Mouse (Mus musculus): ENCODE measurements around the gene Sh2b1. TPM values are rescaled to one million over a fixed set of nuclear protein-coding genes. Genes with fewer than 3 reads are reported as not detected.

Gene Sh2b1
- polyA plus RNA-seq, 1 experiment from 2014 or later = 20.0 TPM

- no peak for TF ChIP-seq CTCF (IDR thresholded peaks at IDR 0.05; ENCODE audit: low read depth)
- TF ChIP-seq EP300 (optimal IDR thresholded peaks at IDR 0.05) = no peak
- whole genome bisulfite sequencing = 65% methylated on average over 9 of the region's 9 CpGs
Observed at GRCm38 (mm10) chr7:126473470-126474086, 1.6 kb downstream of the Sh2b1 start.

DNA sequence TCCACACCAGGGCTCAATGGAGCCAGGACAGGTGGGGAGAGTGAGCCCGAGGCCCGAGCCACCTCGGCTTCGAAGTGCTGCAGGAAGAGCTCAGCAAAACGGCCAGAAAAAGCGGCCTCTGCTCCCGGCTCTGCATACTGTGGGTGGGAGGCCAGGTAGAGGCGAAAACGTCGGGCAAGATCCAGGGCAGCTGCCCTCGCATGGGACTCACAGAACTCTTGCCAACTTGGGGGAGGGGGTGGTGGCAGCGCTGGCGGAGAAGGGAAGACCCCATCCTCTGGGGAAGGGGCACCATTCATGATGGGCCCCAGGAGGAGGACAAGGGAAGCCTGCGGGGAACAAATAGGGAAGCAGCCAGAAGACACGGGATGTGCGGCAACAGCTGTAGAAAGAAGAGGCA lies 2.5 kb downstream of the Sh2b1 start:
- ATAC-seq (ENCODE audit: low FRiP score, low TSS enrichment) (no peak), DNase-seq (ENCODE audit: low spot score) (no peak)
- no peak overlapping the region for H3K27ac ChIP-seq (replicated peaks)
- 89% methylated on average over 16 of the region's 16 CpGs for WGBS
- no peak overlapping the region for H3K4me2 ChIP-seq (replicated peaks; ENCODE audit: low read depth)
- H3K9me3 ChIP-seq (ENCODE audit: control insufficient read depth, low read length) = no peaks in the 10 kb centered on the region
- TF ChIP-seq CTCF (IDR thresholded peaks at IDR 0.05; ENCODE audit: low read depth) (no peak), EP300 (optimal IDR thresholded peaks at IDR 0.05) (no peak)
- H3K27me3 ChIP-seq (ENCODE audit: control insufficient read depth, insufficient read depth, low read length) = no peaks in the 10 kb centered on the region
- 0 out of 2 replicates have a peak, but pooled peaks cover 3% of the 10 kb centered on the region for H3K4me1 ChIP-seq (replicated peaks; ENCODE audit: control insufficient read depth, insufficient read depth)
- H3K36me3 ChIP-seq (ENCODE audit: control insufficient read depth, insufficient read depth, low read length) = peaks cover 25% of the 10 kb centered on the region
- H3K9ac ChIP-seq (ENCODE audit: low read length) = no peak overlapping the region
- no peak overlapping the region for H3K4me3 ChIP-seq (ENCODE audit: low read depth, low read length)

More at GRCm38 (mm10) chr7:126473470-126474086, 1.6 kb downstream of the Sh2b1 start:
- Histone ChIP-seq H3K9ac (ENCODE audit: low read length) (peak overlapping the region; percentile 97; the same call in 1 of the 2 replicates), H3K4me1 (replicated peaks; ENCODE audit: control insufficient read depth, insufficient read depth) (0 out of 2 replicates have a peak, but pooled peaks cover 3% of the 10 kb centered on the region), H3K27me3 (ENCODE audit: control insufficient read depth, insufficient read depth, low read length) (no peaks in the 10 kb centered on the region), H3K27ac (replicated peaks) (no peak overlapping the region), H3K36me3 (ENCODE audit: control insufficient read depth, insufficient read depth, low read length) (peaks cover 24% of the 10 kb centered on the region), H3K4me2 (replicated peaks; ENCODE audit: low read depth) (peak overlapping the region; percentile 91), H3K4me3 (ENCODE audit: low read depth, low read length) (peak overlapping the region; percentile 91; the same call in 1 of the 2 replicates), H3K9me3 (ENCODE audit: control insufficient read depth, low read length) (no peaks in the 10 kb centered on the region)
- no peak for DNase-seq (ENCODE audit: low spot score)
- ATAC-seq (ENCODE audit: low FRiP score, low TSS enrichment) = no peak

- ATAC-seq (ENCODE audit: low FRiP score, low TSS enrichment) = no peak
- no peak overlapping the region for H3K4me2 ChIP-seq (replicated peaks; ENCODE audit: low read depth)
- H3K4me1 ChIP-seq (replicated peaks; ENCODE audit: control insufficient read depth, insufficient read depth) = 0 out of 2 replicates have a peak, but pooled peaks cover 3% of the 10 kb centered on the region
- no peak overlapping the region for H3K9ac ChIP-seq (ENCODE audit: low read length)
- TF ChIP-seq CTCF (IDR thresholded peaks at IDR 0.05; ENCODE audit: low read depth) = no peak
- TF ChIP-seq EP300 (optimal IDR thresholded peaks at IDR 0.05) = no peak
- peaks cover 29% of the 10 kb centered on the region for H3K36me3 ChIP-seq (ENCODE audit: control insufficient read depth, insufficient read depth, low read length)
- H3K4me3 ChIP-seq (ENCODE audit: low read depth, low read length) = no peak overlapping the region
- 86% methylated on average over 13 of the region's 13 CpGs for WGBS
- no peaks in the 10 kb centered on the region for H3K9me3 ChIP-seq (ENCODE audit: control insufficient read depth, low read length)
- H3K27me3 ChIP-seq (ENCODE audit: control insufficient read depth, insufficient read depth, low read length) = no peaks in the 10 kb centered on the region
- no peak overlapping the region for H3K27ac ChIP-seq (replicated peaks)
- DNase-seq (ENCODE audit: low spot score) = no peak
Observed at GRCm38 (mm10) chr7:126472306-126472705, 2.9 kb downstream of the Sh2b1 start.

GRCm38 (mm10) chr7:126471853-126472252 lies 3.4 kb downstream of the Sh2b1 start:
- WGBS = 81% methylated on average over 4 of the region's 4 CpGs
- no peak for DNase-seq (ENCODE audit: low spot score)
- H3K9ac ChIP-seq (ENCODE audit: low read length) = no peak overlapping the region
- H3K4me1 ChIP-seq (replicated peaks; ENCODE audit: control insufficient read depth, insufficient read depth) = 0 out of 2 replicates have a peak, but pooled peaks cover 3% of the 10 kb centered on the region
- H3K27me3 ChIP-seq (ENCODE audit: control insufficient read depth, insufficient read depth, low read length) = no peaks in the 10 kb centered on the region
- H3K4me2 ChIP-seq (replicated peaks; ENCODE audit: low read depth) = no peak overlapping the region
- H3K36me3 ChIP-seq (ENCODE audit: control insufficient read depth, insufficient read depth, low read length) = peaks cover 34% of the 10 kb centered on the region
- H3K9me3 ChIP-seq (ENCODE audit: control insufficient read depth, low read length) = no peaks in the 10 kb centered on the region
- TF ChIP-seq CTCF (IDR thresholded peaks at IDR 0.05; ENCODE audit: low read depth) (no peak), EP300 (optimal IDR thresholded peaks at IDR 0.05) (no peak)
- H3K27ac ChIP-seq (replicated peaks) = no peak overlapping the region
- no peak overlapping the region for H3K4me3 ChIP-seq (ENCODE audit: low read depth, low read length)
- ATAC-seq (ENCODE audit: low FRiP score, low TSS enrichment) = no peak

- no peak overlapping the region for H3K9ac ChIP-seq (ENCODE audit: low read length)
- no peak overlapping the region for H3K4me3 ChIP-seq (ENCODE audit: low read depth, low read length)
- H3K9me3 ChIP-seq (ENCODE audit: control insufficient read depth, low read length) = no peaks in the 10 kb centered on the region
- 92% methylated on average over 5 of the region's 5 CpGs for WGBS
- H3K27ac ChIP-seq (replicated peaks) = no peak overlapping the region
- H3K4me1 ChIP-seq (replicated peaks; ENCODE audit: control insufficient read depth, insufficient read depth) = 0 out of 2 replicates have a peak, but pooled peaks cover 3% of the 10 kb centered on the region
- no peak for DNase-seq (ENCODE audit: low spot score)
- H3K27me3 ChIP-seq (ENCODE audit: control insufficient read depth, insufficient read depth, low read length) = no peaks in the 10 kb centered on the region
- no peak for TF ChIP-seq CTCF (IDR thresholded peaks at IDR 0.05; ENCODE audit: low read depth)
- TF ChIP-seq EP300 (optimal IDR thresholded peaks at IDR 0.05) = no peak
- no peak for ATAC-seq (ENCODE audit: low FRiP score, low TSS enrichment)
- H3K36me3 ChIP-seq (ENCODE audit: control insufficient read depth, insufficient read depth, low read length) = peaks cover 36% of the 10 kb centered on the region
- no peak overlapping the region for H3K4me2 ChIP-seq (replicated peaks; ENCODE audit: low read depth)
Observed at GRCm38 (mm10) chr7:126471361-126471760, 3.9 kb downstream of the Sh2b1 start.

DNA sequence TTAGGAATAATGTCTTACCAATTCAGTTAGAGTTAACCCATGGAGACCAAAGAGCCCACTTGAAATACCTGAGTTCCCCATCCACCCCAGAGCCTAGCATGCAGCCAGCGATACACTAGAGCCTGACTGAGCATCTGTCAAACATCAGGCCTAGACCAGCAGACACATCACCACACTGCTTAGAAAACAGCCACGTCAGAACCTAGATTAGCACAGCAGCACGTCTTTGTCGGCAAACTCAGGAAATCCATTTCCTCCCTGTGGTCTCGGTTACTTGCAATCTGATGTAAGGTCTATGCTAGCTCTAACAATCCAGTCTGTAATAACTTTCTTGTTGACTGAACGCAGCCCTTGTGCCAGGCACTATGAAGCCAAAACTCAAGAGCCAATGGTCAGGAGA lies 5.1 kb downstream of the Sh2b1 start:
- ATAC-seq (ENCODE audit: low FRiP score, low TSS enrichment) (no peak), DNase-seq (ENCODE audit: low spot score) (no peak)
- Histone ChIP-seq H3K4me2 (replicated peaks; ENCODE audit: low read depth) (no peak overlapping the region), H3K4me3 (ENCODE audit: low read depth, low read length) (no peak overlapping the region), H3K9ac (ENCODE audit: low read length) (no peak overlapping the region), H3K27ac (replicated peaks) (no peak overlapping the region), H3K27me3 (ENCODE audit: control insufficient read depth, insufficient read depth, low read length) (no peaks in the 10 kb centered on the region), H3K36me3 (ENCODE audit: control insufficient read depth, insufficient read depth, low read length) (peaks cover 36% of the 10 kb centered on the region), H3K9me3 (ENCODE audit: control insufficient read depth, low read length) (no peaks in the 10 kb centered on the region), H3K4me1 (replicated peaks; ENCODE audit: control insufficient read depth, insufficient read depth) (0 out of 2 replicates have a peak, but pooled peaks cover 6% of the 10 kb centered on the region)
- WGBS = 74% methylated on average over 6 of the region's 6 CpGs
- TF ChIP-seq EP300 (optimal IDR thresholded peaks at IDR 0.05) = no peak
- no peak for TF ChIP-seq CTCF (IDR thresholded peaks at IDR 0.05; ENCODE audit: low read depth)
